Mouse (Mus musculus) left cerebral cortex, adult 6 months (tissue): ENCODE measurements around the gene Josd2. TPM values are rescaled to one million over a fixed set of nuclear protein-coding genes. Genes with fewer than 3 reads are reported as not detected.

Experiments used
- long read RNA-seq, 2 experiments: library from polyadenylated mRNA; unstranded; transcript quantifications; one replicate each; pipeline ENCODE4 v2.0.0; 2019 to 2020
- polyA plus RNA-seq: library from polyadenylated mRNA; unstranded; fragments of <200 nt; fragmentation: Nextera tagmentation; gene quantifications from 2 replicates; pipeline ENCODE4 v1.2.3, GENCODE M21; 2021

Josd2 gene
- polyA plus RNA-seq: 104 and 106 TPM in 2 replicates
- long read RNA-seq, experiment 1, transcript Josd2-204 (5 exons, 864 nt): major isoform, 24 of 111 reads
- long read RNA-seq, experiment 1, transcript Josd2-217 (2 exons, 1,557 nt): minor isoform, 10 of 111 reads
- long read RNA-seq, experiment 1, partial matches to known transcripts: 13 of 111 reads
- long read RNA-seq, experiment 1, other reads (novel, unspliced or antisense): 62 of 111 reads
- long read RNA-seq, experiment 2, transcript Josd2-202 (5 exons, 858 nt): minor isoform, 6 of 75 reads
- long read RNA-seq, experiment 2, transcript Josd2-217 (2 exons, 1,557 nt): minor isoform, 5 of 75 reads
- long read RNA-seq, experiment 2, transcript Josd2-204 (5 exons, 864 nt): major isoform, 40 of 75 reads
- long read RNA-seq, experiment 2, partial matches to known transcripts: 9 of 75 reads
- long read RNA-seq, experiment 2, other reads (novel, unspliced or antisense): 11 of 75 reads

DNA sequence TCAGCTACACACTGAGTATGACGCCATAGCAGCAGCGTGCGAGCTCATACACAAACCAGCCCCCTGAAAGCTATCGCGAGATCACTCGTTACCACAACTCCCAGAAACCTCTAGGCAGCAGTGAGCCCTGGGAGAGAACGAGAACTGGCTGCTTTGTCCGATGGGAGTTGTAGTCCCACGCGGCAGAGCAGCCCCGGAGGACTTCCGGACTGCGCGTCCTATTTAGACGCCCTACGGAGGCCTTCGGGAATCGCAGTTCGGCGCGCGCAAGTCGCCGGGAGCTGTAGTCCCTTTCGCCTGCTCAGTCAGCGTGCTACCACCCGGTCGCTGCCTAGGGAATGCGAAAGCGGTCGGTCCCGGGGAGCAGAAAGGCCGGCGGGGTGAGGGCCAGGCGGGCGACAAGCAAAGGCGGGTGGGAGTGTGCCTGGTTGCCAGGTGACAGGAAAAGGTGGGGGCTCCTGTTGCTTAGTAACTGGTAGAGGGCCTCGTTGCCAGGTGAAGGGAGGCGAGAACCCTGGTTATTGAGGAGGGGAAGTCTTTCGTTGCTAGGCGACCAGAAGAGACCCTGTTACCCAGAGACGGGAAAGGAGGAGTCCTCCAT lies at the start of gene Josd2:
Gene Josd2 (plus strand): TSS at position 170 of the 601 bp plus-strand sequence.

DNA sequence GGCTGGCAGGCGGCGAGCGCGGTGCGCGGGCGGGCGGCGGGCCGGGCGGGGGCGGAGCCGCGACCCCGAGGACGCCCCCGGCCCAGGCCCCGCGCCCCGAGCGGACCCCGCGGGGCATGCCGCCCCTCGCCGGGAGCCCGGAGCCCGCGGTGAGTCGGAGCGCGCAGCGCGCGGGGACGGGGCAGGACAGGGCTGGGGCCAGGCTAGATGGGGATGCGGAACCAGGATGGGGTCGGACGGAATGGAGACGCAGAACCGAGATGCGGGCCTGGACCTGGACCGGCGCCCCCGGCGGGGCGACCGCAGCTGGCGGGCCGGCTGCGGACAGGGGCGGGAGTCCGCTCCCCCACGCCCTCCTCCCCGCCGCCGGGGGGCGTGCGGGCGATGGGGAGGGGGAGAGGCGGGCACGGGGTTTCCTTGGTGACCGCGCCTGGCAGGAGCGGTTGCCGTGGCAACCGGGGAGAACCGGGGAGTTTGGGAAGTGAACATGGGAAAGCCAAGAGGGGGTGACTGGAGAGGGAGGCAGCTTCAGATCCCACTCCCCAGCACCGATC lies 38.7 kb upstream of the Josd2 start, which contains the start of gene Lrrc4b:
Gene Lrrc4b (plus strand): TSS at position 51 of the 554 bp plus-strand sequence.

GRCm38 (mm10) chr7:44465111-44465510 lies 2.7 kb upstream of the Josd2 start, which contains the start of gene Aspdh:
Gene Aspdh, plus strand, starts transcription at chr7:44465391.

DNA sequence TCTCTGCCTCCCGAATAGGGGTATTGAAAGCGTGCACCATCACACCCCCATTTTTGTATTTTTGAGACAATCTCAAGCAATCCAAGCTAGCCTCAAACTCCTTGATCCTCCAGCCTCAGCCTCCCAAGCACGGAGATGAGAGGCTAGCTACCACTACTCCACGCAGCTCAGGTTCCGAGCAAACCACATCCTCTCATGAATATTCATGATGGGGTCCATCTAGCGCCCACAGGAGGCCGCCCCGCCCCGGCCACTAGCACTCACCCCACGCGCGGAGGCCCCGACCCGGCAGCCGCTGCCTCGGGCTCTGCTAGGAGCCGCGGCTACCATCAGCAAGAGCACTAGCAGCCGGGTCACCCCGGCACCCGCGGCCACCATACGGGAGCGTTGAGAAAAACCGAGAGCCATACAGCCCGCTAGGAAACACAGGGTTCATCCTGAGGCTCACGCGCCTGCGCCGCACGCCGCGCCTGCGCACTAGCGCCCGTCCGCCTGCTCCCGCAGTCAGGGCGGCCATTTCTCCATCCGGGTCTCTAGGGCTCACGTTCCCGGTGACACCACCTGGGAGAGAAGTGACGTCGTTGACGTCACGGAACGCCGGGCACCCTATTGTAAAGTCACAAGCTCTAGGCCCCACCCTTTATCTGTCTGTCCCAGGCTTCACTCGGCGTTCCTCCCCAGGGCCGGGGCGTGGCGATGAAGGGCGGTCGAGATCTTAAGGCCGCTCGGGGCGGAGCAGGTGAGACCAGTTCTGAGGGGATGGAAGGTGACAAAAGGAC lies 28.4 kb downstream of the Josd2 start, which contains the start of the genes Emc10 and Fam71e1:
Gene Emc10 (minus strand): TSS at position 538 of the 779 bp plus-strand sequence.
Gene Fam71e1 (plus strand): TSS at position 590 of the 779 bp plus-strand sequence.

Other genes starting within 250 kb of the Josd2 start
- not detected in 2 replicates for gene Klk1, start 242.6 kb upstream of the Josd2 start, polyA plus RNA-seq
- not detected in 2 replicates for gene Gm36864, start 231.8 kb upstream of the Josd2 start, polyA plus RNA-seq
- gene 1700028J19Rik, start 221.3 kb upstream of the Josd2 start, polyA plus RNA-seq: 2.1 TPM in 2 replicates
- 86.1 and 106 TPM in 2 replicates for gene 2410002F23Rik, start 221.3 kb upstream of the Josd2 start, polyA plus RNA-seq
- gene Acp4, start 210.6 kb upstream of the Josd2 start, polyA plus RNA-seq: not detected in 2 replicates
- gene Gm15517, start 206.5 kb upstream of the Josd2 start, polyA plus RNA-seq: not detected in 2 replicates
- gene Clec11a, start 161.1 kb upstream of the Josd2 start, polyA plus RNA-seq: 3.2 and 3.9 TPM in 2 replicates
- 86.1 and 191 TPM in 2 replicates for gene Shank1, start 157.7 kb upstream of the Josd2 start, polyA plus RNA-seq
- 35.1 and 37.3 TPM in 2 replicates for gene Syt3, start 83.9 kb upstream of the Josd2 start, polyA plus RNA-seq
- 1.7 TPM in 2 replicates for gene 1700008O03Rik, start 82.2 kb upstream of the Josd2 start, polyA plus RNA-seq
- 6.2 and 11.6 TPM in 2 replicates for gene Lrrc4b, start 39.0 kb upstream of the Josd2 start, polyA plus RNA-seq
- 0.58 and 0.73 TPM in 2 replicates for gene Aspdh, start 2.6 kb upstream of the Josd2 start, polyA plus RNA-seq
- 176 and 362 TPM in 2 replicates for gene Emc10, start 28.5 kb downstream of the Josd2 start, polyA plus RNA-seq
- 6.3 and 9.3 TPM in 2 replicates for gene Fam71e1, start 28.6 kb downstream of the Josd2 start, polyA plus RNA-seq
- gene Mybpc2, start 56.7 kb downstream of the Josd2 start, polyA plus RNA-seq: 0.15 and 0.18 TPM in 2 replicates
- 0.05 TPM in 1 of 2 replicates, not detected in the other for gene Spib, start 64.1 kb downstream of the Josd2 start, polyA plus RNA-seq
- 5.5 and 5.9 TPM in 2 replicates for gene Pold1, start 80.9 kb downstream of the Josd2 start, polyA plus RNA-seq
- 42.0 and 67.6 TPM in 2 replicates for gene Nr1h2, start 86.0 kb downstream of the Josd2 start, polyA plus RNA-seq
- 0.23 and 0.34 TPM in 2 replicates for gene Napsa, start 104.4 kb downstream of the Josd2 start, polyA plus RNA-seq
- 2.6 and 34.9 TPM in 2 replicates for gene Kcnc3, start 122.7 kb downstream of the Josd2 start, polyA plus RNA-seq
- 20.8 and 23.6 TPM in 2 replicates for gene Myh14, start 202.9 kb downstream of the Josd2 start, polyA plus RNA-seq
- gene Izumo2, start 240.8 kb downstream of the Josd2 start, polyA plus RNA-seq: not detected in 2 replicates